Mouse (Mus musculus): ENCODE measurements around the gene Ppp4r3a.
A peak's percentile ranks its signal among the peaks of the same experiment; 100 is the strongest.
"Not testable (repeated sequence)": the region's sequence is repeated elsewhere in the genome, so short reads cannot be mapped to it uniquely, and the experiment has no call there.

The Ppp4r3a gene

GRCm38 (mm10) chr12:101083076-101083838 lies at the start of gene Ppp4r3a:
TSS of gene Ppp4r3a (minus strand) at chr12:101083702.
- DNase-seq: peak; percentile 94

- DNase-seq: peak; percentile 9
These were observed 39.5 kb upstream of the Ppp4r3a start for GRCm38 (mm10) chr12:101123013-101123412.

GRCm38 (mm10) chr12:101122066-101122465 lies 38.6 kb upstream of the Ppp4r3a start:
- not testable (repeated sequence) for DNase-seq

- not testable (repeated sequence) for DNase-seq
These were observed 26.5 kb upstream of the Ppp4r3a start for GRCm38 (mm10) chr12:101109794-101110585.

GRCm38 (mm10) chr12:101107722-101108121 lies 24.2 kb upstream of the Ppp4r3a start:
- no peak for DNase-seq

GRCm38 (mm10) chr12:101105571-101105970 lies 22.1 kb upstream of the Ppp4r3a start:
- DNase-seq: no peak

GRCm38 (mm10) chr12:101102648-101103047 lies 19.1 kb upstream of the Ppp4r3a start:
- peak; percentile 68 for DNase-seq

- not testable (repeated sequence) for DNase-seq
These were observed 10.2 kb upstream of the Ppp4r3a start for GRCm38 (mm10) chr12:101093678-101094077.

- DNase-seq: no peak
These were observed 6.5 kb upstream of the Ppp4r3a start for GRCm38 (mm10) chr12:101089955-101090354.

GRCm38 (mm10) chr12:101087406-101087805 lies 3.9 kb upstream of the Ppp4r3a start:
- DNase-seq: no peak

- DNase-seq: no peak
These were observed 1.6 kb upstream of the Ppp4r3a start for GRCm38 (mm10) chr12:101084881-101085666.

- DNase-seq: no peak
These were observed 735 bp upstream of the Ppp4r3a start for GRCm38 (mm10) chr12:101084237-101084636.

GRCm38 (mm10) chr12:101083839-101084195 lies 315 bp upstream of the Ppp4r3a start:
- DNase-seq: no peak

GRCm38 (mm10) chr12:101082296-101083075 lies 1.0 kb downstream of the Ppp4r3a start:
- DNase-seq: peak; percentile 44

GRCm38 (mm10) chr12:101077955-101078354 lies 5.5 kb downstream of the Ppp4r3a start:
- DNase-seq: no peak

- no peak for DNase-seq
These were observed 8.1 kb downstream of the Ppp4r3a start for GRCm38 (mm10) chr12:101075433-101075832.

- DNase-seq: no peak
These were observed 8.6 kb downstream of the Ppp4r3a start for GRCm38 (mm10) chr12:101074821-101075429.

- DNase-seq: no peak
These were observed 13.7 kb downstream of the Ppp4r3a start for GRCm38 (mm10) chr12:101069813-101070212.

- DNase-seq: no peak
These were observed 17.2 kb downstream of the Ppp4r3a start for GRCm38 (mm10) chr12:101066329-101066728.

- DNase-seq: no peak
These were observed 43.5 kb downstream of the Ppp4r3a start for GRCm38 (mm10) chr12:101039956-101040355.

- DNase-seq: peak; percentile 98
These were observed 54.4 kb downstream of the Ppp4r3a start, which contains the start of gene Ccdc88c for GRCm38 (mm10) chr12:101028954-101029731. TSS of gene Ccdc88c (minus strand) at chr12:101029056.
